Mouse (Mus musculus) megakaryocyte, embryonic 14.5 days (primary cell): ENCODE data around the gene Srcap.

Experiments
- FLI1 ChIP-seq: IDR thresholded peaks from 2 replicates; pipeline ENCODE4 v1.6.1; 2012; ENCODE audit warnings: low read length, inconsistent platforms, mixed read lengths
- GATA1 ChIP-seq: IDR thresholded peaks from 3 replicates; pipeline ENCODE4 v1.6.1; 2012; ENCODE audit warnings: mixed read lengths, low read length, inconsistent platforms, borderline replicate concordance

- TF ChIP-seq GATA1, result no peak
- TF ChIP-seq FLI1, result no peak
Measured at GRCm38 (mm10) chr7:127564381-127565150, 52.8 kb downstream of the Srcap start.
